Mouse (Mus musculus) layer of hippocampus, adult 2 months (tissue): ENCODE data around the gene 4921517D22Rik. TPM values are rescaled to one million over a fixed set of nuclear protein-coding genes. Genes with fewer than 3 reads are reported as not detected.
A peak's percentile ranks its signal among the peaks of the same experiment; 100 is the strongest.

Source experiments
- DNase-seq, 2 experiments: peaks; one replicate each; pipeline ENCODE4 v3.0.0; 2022; ENCODE audit warnings: low spot score in 2 of 2
- H3K27ac ChIP-seq: fragments of 200-600 bp; 2 replicates; pipeline ENCODE4 v1.8.1; 2022
- H3K4me3 ChIP-seq: fragments of 200-600 bp; 2 replicates; pipeline ENCODE4 v1.8.1; 2022; ENCODE audit warnings: mild to moderate bottlenecking
- CTCF ChIP-seq: fragments of 200-600 bp; conservative IDR thresholded peaks from 2 replicates; pipeline ENCODE4 v1.8.1; 2022; ENCODE audit warnings: antibody characterized with exemption, mild to moderate bottlenecking, moderate library complexity
- total RNA-seq, 2 experiments: library from RNA; stranded (reverse); gene quantifications; 2 replicates each; pipeline ENCODE4 v1.2.3; 2021

Gene 4921517D22Rik
- total RNA-seq, 2 experiments from 2014 or later, result not detected

DNA sequence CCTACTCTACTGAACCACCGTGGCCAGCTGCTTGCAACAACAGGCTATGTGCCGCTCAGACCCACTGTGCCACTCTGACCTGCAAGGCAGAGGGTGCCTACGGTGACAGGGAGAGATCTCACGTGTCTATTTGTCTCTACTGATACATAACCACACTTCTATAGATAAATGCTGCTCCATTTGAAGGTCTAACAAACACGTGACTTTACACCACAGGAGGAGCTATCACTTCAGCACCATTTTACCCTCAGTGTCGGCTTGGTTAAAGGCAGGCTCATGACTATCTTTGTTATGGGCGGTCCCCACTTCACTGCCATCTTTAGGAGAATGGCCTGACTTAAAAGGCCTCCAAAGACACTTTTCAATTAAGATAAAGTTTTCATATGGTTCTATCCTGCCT lies 11.3 kb downstream of the 4921517D22Rik start:
- DNase-seq, result no peak
- H3K27ac ChIP-seq, result no peak overlapping the region
- no peak overlapping the region for H3K4me3 ChIP-seq
- no peak for TF ChIP-seq CTCF

DNA sequence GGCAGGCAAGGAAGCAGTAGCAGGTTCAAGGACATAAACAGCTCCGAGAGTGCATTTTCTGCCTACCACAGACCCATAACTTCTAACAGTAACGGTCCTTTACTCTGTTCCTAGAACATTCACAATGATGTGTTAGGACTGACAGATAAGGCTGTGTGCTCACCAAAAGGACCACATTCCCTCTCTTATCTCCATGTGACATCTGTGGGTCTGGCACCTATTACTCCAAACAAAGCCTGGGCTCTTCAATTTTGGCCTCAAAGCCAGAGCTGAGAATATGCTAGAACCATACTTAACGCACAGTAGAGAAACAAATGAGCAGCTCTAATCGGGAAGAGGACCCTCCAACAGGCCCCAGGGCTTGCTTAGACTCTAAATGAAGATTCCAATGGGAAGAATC lies 14.0 kb downstream of the 4921517D22Rik start:
- DNase-seq, result no peak
- H3K27ac ChIP-seq, result no peak overlapping the region
- H3K4me3 ChIP-seq, result no peak overlapping the region
- no peak for TF ChIP-seq CTCF

GRCm38 (mm10) chr13:59679306-59679705 lies 14.6 kb downstream of the 4921517D22Rik start:
- Histone ChIP-seq H3K4me3 (no peak overlapping the region), H3K27ac (no peak overlapping the region)
- no peak for DNase-seq
- TF ChIP-seq CTCF, result no peak

GRCm38 (mm10) chr13:59676316-59677229 lies 17.3 kb downstream of the 4921517D22Rik start:
- no peak overlapping the region for H3K4me3 ChIP-seq
- no peak for DNase-seq
- H3K27ac ChIP-seq, result peak overlapping the region; percentile 93; the same call in 1 of the 2 replicates
- TF ChIP-seq CTCF, result no peak

- Histone ChIP-seq H3K4me3 (peak within 1 kb of the TSS; percentile 88), H3K27ac (peak within 1 kb of the TSS; percentile 93)
- no peak for DNase-seq
- TF ChIP-seq CTCF, result peak; percentile 32
These were observed 18.5 kb downstream of the 4921517D22Rik start, which contains the start of gene Golm1 for GRCm38 (mm10) chr13:59675151-59676011. Gene Golm1 (minus strand): TSS chr13:59675811.

DNA sequence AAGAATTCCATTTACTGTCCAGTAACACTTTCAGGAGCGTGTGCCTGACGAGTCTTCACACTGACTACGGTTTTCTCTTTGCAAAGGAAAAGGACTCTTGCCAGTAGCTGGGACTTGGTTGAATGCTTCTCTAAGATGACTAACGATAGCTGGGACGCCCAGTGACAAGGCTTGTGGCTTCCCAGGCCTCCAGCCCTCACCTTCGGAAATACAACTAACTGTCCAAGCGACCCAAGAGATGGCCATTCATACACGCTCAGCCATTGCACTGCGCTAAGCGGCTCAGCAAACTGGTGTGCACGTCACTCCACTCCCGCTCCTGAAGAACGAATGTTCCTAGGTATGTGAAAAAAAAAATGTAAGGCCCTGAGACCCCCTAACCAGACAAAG lies 19.2 kb downstream of the 4921517D22Rik start:
- Histone ChIP-seq H3K27ac (peak overlapping the region; percentile 93), H3K4me3 (peak overlapping the region; percentile 88)
- DNase-seq, result no peak
- TF ChIP-seq CTCF, result no peak

GRCm38 (mm10) chr13:59674215-59674614 lies 19.7 kb downstream of the 4921517D22Rik start:
- no peak for TF ChIP-seq CTCF
- H3K4me3 ChIP-seq, result peak overlapping the region; percentile 88
- no peak for DNase-seq
- H3K27ac ChIP-seq, result peak overlapping the region; percentile 93

- DNase-seq, result no peak
- no peak for TF ChIP-seq CTCF
- H3K27ac ChIP-seq, result peak overlapping the region; percentile 93
- H3K4me3 ChIP-seq, result peak overlapping the region; percentile 88
These were observed 20.3 kb downstream of the 4921517D22Rik start for GRCm38 (mm10) chr13:59673597-59673996.

GRCm38 (mm10) chr13:59672248-59672647 lies 21.7 kb downstream of the 4921517D22Rik start:
- H3K27ac ChIP-seq, result peak overlapping the region; percentile 94

GRCm38 (mm10) chr13:59671521-59671920 lies 22.4 kb downstream of the 4921517D22Rik start:
- peak overlapping the region; percentile 94 for H3K27ac ChIP-seq
- no peak overlapping the region for H3K4me3 ChIP-seq
- TF ChIP-seq CTCF, result no peak
- no peak for DNase-seq

More at GRCm38 (mm10) chr13:59672248-59672647, 21.7 kb downstream of the 4921517D22Rik start:
- H3K4me3 ChIP-seq, result peak overlapping the region; percentile 1; the same call in 1 of the 2 replicates
- no peak for DNase-seq
- TF ChIP-seq CTCF, result no peak

GRCm38 (mm10) chr13:59669946-59670345 lies 24.0 kb downstream of the 4921517D22Rik start:
- DNase-seq, result peak; percentile 66 to 69
- H3K27ac ChIP-seq, result peak overlapping the region; percentile 94
- H3K4me3 ChIP-seq, result no peak overlapping the region
- no peak for TF ChIP-seq CTCF

DNA sequence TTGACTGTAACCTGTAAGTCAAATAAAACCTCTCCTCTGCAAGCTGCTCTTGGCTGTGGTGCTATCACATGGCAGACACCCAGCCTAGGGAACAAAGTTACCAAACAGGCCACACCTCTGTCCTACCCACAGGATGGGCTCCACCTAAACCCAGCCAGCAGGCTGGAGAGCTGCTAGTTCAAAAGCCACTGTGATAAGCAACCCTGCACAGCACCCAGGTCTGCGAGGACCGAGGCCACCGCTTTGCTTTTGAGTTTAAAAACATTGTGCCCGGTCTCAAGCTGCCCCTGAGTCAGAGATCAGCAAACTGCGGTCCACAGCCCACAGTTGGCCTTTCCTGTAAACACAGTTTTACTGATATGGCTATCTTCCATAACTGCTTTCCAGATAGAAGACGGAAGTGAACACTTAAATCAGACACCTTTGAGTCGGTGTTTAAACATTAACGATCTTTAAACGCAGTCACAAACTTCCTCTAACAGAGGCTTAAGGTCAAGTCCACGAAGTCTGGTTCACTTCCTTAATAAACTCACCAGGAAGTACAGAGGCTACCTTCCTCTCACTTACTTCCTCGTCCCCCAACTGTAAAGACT lies 25.3 kb downstream of the 4921517D22Rik start:
- DNase-seq, result no peak
- peak overlapping the region; percentile 94 for H3K27ac ChIP-seq
- H3K4me3 ChIP-seq, result no peak overlapping the region
- TF ChIP-seq CTCF, result no peak
